Mouse (Mus musculus) left cerebral cortex, postnatal 25 days (tissue): ENCODE data around the gene Hcrtr1. TPM values are rescaled to one million over a fixed set of nuclear protein-coding genes. Genes with fewer than 3 reads are reported as not detected.

ENCODE experiments used
- DNase-seq, 2 experiments: peaks; one replicate each; pipeline ENCODE4 v3.0.0; 2022; ENCODE audit warnings: low spot score in 2 of 2, mixed read lengths in 1 of 2
- intact Hi-C: fragments of 180-260 bp; cut with DNase I; formaldehyde crosslinking; loops from one replicate; pipeline ENCODE4 v1.15.1; 2025
- total RNA-seq, 2 experiments: library from RNA; stranded (reverse); gene quantifications; 2 replicates each; pipeline ENCODE4 v1.2.3; 2021

Hcrtr1 gene
- total RNA-seq, 2 experiments from 2014 or later = 2.2 to 2.7 TPM

DNA sequence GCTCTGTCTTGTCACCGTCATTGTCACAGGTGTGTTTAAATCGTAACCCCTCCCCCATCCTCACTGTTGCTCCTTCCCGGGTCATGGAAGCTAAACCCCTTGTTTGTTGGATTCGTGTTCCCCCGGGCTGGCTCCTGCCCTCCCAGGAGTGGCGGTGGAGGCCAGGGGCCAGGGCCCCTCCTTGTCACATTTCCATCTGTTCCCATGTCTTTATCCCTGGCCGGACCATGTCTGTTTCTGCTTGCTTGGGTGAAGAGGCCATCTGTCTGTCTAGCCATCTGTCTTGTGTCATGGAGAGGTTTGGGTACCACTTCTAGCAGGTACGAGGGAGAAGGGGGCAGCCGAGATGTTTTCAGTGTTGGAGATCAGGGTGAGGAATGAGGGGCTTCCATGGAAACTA, 56.9 kb downstream of the Hcrtr1 start:
- no peak for DNase-seq
- intact Hi-C loops = loop anchor here (10.0 kb wide), 1 partner anchor 377 kb away; no protein-coding TSS in a partner anchor

GRCm38 (mm10) chr4:130081345-130082190, 57.6 kb downstream of the Hcrtr1 start:
- DNase-seq = peak; percentile 64 to 75
- intact Hi-C loops = loop anchor here (10.0 kb wide), 1 partner anchor 377 kb away; no protein-coding TSS in a partner anchor

Other genes starting within 250 kb of the Hcrtr1 start
- gene Spocd1, start 210.1 kb downstream of the Hcrtr1 start, total RNA-seq = under 1 TPM; 0.37 TPM
- 100 to 1,000 TPM; 377 to 394 TPM for gene Adgrb2, start 154.5 kb downstream of the Hcrtr1 start, total RNA-seq
- 10 to 100 TPM; 15.1 to 15.7 TPM for gene Col16a1, start 91.5 kb downstream of the Hcrtr1 start, total RNA-seq
- gene Pef1, start 36.8 kb downstream of the Hcrtr1 start, total RNA-seq = 10 to 100 TPM; 65.8 to 66.9 TPM
- 1 to 10 TPM; 8.0 to 9.2 TPM for gene Tinagl1, start 35.8 kb upstream of the Hcrtr1 start, total RNA-seq
- gene Gm853, start 83.0 kb upstream of the Hcrtr1 start, total RNA-seq = under 1 TPM in 1 of 2 experiments, not detected in 1; 0.16 TPM
- 1 to 10 TPM; 4.3 to 8.6 TPM for gene Serinc2, start 139.8 kb upstream of the Hcrtr1 start, total RNA-seq
- gene Fabp3, start 169.2 kb upstream of the Hcrtr1 start, total RNA-seq = 100 to 1,000 TPM; 150 to 175 TPM
- 1 to 10 TPM in 1 of 2 experiments, under 1 TPM in 1; 0.80 to 1.7 TPM for gene Gm10570, start 169.3 kb upstream of the Hcrtr1 start, total RNA-seq
- gene Zcchc17, start 220.6 kb upstream of the Hcrtr1 start, total RNA-seq = 10 to 100 TPM; 66.5 to 68.5 TPM
- gene Snrnp40, start 220.8 kb upstream of the Hcrtr1 start, total RNA-seq = 10 to 100 TPM; 25.6 to 25.8 TPM